ENCODE assay signal across 25 mouse cellular contexts in genomic region chr10:115579076-115579475, GRCm38 (mm10). TPM values are rescaled to one million over a fixed set of nuclear protein-coding genes. Genes with fewer than 3 reads are reported as not detected.
"Had no signal": no experiment of that assay in that cellular context is flagged by ENCODE, and none has a peak within 500 bp of the region (broad histone marks: within the 10 kb centered on the region; RNA-seq: fewer than 3 reads in every experiment).

No protein-coding gene starts in this region.

- H3K9ac ChIP-seq: liver, postnatal 0 days; lung, embryonic 15.5 days; midbrain, embryonic 12.5 days; neural tube, embryonic 13.5 days; neural tube, embryonic 15.5 days had no signal

- H3K27ac ChIP-seq: lung, embryonic 15.5 days; macrophage; midbrain, embryonic 12.5 days; neural tube, embryonic 15.5 days had no signal

- H3K4me3 ChIP-seq: lung, embryonic 15.5 days; midbrain, embryonic 12.5 days; myocyte; neural tube, embryonic 13.5 days; neural tube, embryonic 15.5 days had no signal

- H3K9me3 ChIP-seq: lung, embryonic 15.5 days; midbrain, embryonic 12.5 days; neural tube, embryonic 13.5 days; neural tube, embryonic 15.5 days had no signal

- H3K36me3 ChIP-seq: lung, embryonic 15.5 days; midbrain, embryonic 12.5 days; neural tube, embryonic 13.5 days; neural tube, embryonic 15.5 days had no signal

- DNase-seq: liver, postnatal 0 days; lung, adult 2 months; lung, postnatal 14 days; right cerebral cortex, adult 18-20 months; right cerebral cortex, postnatal 25 days; right cerebral cortex, postnatal 4 days; spleen, adult 18-20 months; thymus, adult 18-20 months; thymus, postnatal 14 days; thymus, postnatal 36 days had no signal

- ATAC-seq: liver, postnatal 0 days; midbrain, embryonic 16.5 days had no signal

- H3K4me2 ChIP-seq: lung, embryonic 15.5 days; midbrain, embryonic 12.5 days; neural tube, embryonic 13.5 days; neural tube, embryonic 15.5 days had no signal

RNA-seq across cellular contexts. Expression of gene Lgr5, which starts 8.5 kb away (rescaled TPM):
- total RNA-seq: megakaryocyte progenitor cell, adult 5-6 weeks had no signal
- polyA plus RNA-seq: macrophage had no signal

RNA-seq across cellular contexts. Expression of gene A930009A15Rik, which starts 9.3 kb away (rescaled TPM):
- total RNA-seq: megakaryocyte progenitor cell, adult 5-6 weeks; megakaryocyte-erythroid progenitor cell, adult 5-6 weeks had no signal
- polyA plus RNA-seq: lung, adult 2 months; lung, embryonic 15.5 days; lung, postnatal 0 days; macrophage; myocyte; neural tube, embryonic 11.5 days; small intestine, adult 2 months; stomach, embryonic 14.5 days; stomach, embryonic 16.5 days; thymus, postnatal 0 days had no signal
